Mouse (Mus musculus): Measurements from ENCODE around the gene Tcf12.

Gene Tcf12

DNA sequence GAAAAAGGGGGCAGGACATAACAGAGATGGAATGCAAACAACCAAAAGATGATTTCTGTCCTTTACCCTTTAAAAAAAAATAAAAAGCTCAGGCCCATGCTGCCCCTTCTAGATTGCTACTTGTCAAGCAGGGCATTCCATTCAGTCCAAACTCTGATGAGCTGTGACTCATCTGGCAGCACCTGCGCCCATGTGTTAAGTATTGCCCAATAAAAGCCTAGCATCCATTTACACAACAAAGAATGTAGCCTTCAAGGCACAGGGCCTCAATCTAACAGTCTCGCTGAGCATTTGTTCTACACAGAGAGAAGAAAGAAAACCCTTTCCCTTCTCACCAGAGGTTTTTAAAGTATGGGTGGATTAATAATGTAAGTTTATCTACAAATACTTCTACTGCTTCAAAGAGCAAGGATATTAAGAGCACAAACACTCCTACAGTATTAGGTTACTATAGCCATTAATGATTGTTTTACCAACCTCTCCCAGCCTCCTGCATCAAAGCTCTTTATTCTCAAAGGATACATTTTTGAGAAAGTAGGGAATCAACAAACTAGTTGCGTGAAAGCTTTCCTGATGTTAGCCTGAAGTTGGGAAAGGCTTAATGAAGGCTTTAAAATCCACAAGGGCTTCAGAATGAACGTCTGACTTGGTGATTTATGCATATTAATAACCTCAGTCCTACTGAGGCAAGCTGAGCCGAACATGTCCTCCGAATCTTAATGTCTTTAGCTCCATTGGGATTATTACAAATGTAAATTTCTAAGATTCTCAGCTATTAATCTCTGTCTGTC is 195.6 kb downstream of the Tcf12 start:
- no peak for DNase-seq (ENCODE audit: low spot score in 2 of 2)

DNA sequence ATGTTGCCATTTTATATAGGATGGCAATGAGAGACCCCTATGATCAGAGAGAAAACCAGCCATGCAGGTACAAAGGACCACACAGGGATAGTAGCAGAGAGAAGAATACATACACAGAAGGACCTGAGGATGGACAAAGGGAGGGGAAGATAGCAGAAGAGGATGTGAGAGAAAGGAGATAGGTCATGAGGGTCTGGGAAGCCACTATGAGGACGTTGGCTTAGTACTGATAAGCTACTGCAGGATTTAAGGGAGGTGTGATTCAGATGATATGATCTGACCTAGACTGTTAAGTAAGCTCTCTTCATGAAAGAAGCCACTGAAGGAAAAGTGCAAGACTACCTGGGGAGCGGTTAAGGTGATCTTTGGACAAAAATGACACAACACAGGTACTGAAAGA is 205.1 kb downstream of the Tcf12 start:
- DNase-seq (ENCODE audit: low spot score in 2 of 2), result no peak

DNA sequence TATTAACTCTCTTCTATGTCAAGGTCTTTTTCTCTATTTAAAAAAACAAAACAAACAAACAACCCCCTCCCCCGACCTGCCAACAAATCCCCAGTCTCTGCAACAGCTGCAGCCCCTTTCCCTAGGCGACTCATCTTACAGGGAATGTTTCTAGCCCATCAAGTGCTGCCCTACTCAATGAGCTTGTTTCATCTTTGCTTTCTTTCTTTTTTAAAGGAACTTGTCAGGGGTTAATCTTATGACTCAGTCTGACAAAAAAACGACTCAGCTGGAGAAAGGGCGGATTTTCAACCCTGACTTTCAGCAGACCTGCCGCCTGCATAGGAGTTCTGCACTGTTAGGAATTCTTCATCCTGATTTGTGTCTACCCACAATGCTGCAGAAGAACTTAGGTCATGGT is 212.8 kb downstream of the Tcf12 start:
- DNase-seq (ENCODE audit: low spot score in 2 of 2), result no peak

DNA sequence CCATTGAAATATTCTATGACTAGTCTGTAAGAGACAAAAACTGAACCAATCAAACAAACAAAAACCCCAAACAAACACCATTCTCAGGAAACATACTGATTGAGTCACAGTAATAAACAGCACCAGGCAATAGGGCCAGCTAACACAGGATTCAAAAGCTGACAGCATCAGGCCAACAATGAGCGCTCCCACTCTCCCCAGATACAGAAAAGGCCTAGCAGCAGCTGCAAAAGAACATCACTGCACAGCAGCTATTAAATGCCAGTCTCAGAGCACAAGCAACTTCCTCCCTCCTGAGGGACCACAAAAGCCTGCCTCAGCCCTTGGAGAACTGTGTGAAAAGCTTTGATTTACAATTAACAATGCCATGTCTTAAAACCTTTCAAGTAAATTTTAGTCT is 214.3 kb downstream of the Tcf12 start:
- no peak for DNase-seq (ENCODE audit: low spot score in 2 of 2)

DNA sequence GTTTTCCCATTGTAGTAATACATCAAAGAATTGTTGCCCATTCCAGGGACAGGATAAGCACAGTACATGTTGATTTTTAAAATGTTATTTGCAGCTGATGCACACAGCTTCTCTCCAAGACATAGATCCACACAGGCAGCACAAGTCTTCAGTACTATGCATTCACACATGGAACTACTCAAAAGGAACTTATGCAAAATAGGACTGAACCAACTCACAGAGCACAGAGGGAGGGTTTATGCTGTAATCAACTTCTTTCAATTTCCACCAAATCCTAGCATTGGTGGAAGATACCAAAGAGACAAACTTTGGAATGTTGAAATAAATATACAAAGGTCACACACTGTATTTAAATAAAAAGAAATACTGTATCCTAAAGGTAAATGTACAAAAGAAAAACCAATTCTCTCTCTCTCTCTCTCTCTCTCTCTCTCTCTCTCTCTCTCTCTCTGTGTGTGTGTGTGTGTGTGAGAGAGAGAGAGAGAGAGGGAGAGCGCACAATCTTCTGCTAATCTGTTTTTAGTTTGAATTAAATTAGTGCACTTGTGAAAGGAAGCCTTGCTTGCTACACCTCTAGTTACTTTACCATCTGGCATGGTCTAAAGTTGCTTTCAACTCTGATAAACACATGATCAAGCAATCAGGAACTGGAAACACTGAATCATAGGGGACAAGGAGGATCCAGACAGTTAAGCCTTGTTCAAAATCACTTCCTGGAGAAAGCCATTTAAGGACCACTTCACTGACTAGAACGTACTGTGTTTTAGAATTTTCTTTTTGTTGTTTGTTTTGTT is 215.5 kb downstream of the Tcf12 start:
- DNase-seq (ENCODE audit: low spot score in 2 of 2), result no peak

DNA sequence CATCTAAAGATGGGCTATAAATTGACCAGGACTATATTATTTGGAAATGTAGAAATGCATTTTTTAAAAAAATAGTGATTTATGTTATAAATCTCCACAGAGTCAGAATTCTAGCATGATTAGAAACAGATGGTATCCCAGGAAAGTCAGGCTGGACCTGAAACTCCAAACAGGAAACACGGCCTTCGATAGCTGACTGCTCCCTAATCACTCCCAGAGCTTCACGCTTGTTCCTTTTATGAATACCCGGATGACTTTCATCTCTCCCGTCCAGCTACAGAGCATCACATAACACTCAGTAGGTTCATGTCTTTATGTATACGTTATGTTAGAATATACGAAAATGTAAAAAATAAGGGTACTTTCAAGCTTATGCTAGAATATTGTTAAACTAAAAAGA is 216.4 kb downstream of the Tcf12 start:
- DNase-seq (ENCODE audit: low spot score in 2 of 2), result no peak

DNA sequence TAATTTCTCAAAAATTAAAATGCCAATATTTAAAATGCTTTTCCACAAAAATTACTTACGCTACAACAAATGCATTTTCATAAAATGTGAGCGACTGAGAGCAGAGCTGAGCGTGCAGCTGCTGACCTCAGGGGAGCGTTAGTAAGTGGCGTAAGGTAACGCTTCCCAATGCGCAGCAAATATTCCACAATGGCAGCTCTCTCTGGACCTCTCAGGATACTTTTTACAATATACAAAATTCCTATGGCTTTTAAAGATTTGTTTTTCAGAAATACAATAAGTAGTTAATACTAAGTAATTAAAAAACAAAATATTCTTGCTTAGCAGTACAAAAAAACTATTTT is 216.8 kb downstream of the Tcf12 start:
- no peak for DNase-seq (ENCODE audit: low spot score in 2 of 2)

DNA sequence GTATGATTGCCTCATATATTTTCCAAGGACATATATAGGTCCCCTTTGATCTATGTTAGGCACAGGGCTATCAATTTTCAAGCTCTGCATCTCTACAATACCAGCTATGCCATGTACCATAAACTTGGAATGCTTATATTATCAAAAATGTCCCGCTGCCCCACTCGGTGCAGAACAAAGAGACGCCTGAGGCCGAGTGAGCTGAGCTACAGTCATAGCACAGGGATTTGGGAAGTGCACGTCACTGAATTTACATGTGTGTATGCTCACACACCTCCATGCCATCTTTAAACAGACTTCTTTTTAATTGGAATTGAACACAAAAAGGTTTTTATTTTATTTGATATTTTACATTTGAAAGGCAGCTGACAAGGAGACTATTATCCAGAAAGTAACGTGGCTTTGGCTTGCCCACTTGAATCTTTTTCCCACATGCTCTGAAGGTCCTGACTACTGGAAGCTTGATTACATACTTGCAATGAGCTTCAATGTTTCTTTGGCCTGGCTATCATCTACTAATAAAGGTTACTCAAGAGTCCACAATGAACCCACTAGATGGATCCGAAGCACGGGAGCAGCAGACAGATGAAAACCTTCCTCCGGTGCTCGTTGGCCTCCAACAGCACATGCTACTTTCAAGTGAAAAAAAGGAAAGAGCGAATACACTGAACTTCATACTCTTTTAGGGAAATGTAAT is 217.3 kb downstream of the Tcf12 start:
- no peak for DNase-seq (ENCODE audit: low spot score in 2 of 2)

DNA sequence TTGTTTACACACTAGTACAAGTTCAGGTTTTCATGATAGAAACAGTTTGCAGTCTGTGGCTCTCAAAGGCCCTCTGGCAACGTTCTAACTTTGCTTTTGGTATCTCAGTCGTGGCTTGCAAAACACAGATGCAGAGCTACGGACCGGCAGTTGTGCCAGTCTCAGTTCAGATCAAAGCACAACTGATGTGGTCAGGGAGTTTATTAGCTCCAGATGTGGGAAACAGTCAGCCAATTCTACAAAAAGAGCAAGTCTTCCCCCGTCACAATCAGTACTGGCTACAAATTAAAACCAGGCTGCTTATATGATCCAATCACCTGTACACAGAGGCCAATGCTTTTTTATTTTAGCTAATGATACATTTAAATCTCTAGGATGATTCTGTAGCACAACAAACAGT is 223.2 kb downstream of the Tcf12 start:
- no peak for DNase-seq (ENCODE audit: low spot score in 2 of 2)

DNA sequence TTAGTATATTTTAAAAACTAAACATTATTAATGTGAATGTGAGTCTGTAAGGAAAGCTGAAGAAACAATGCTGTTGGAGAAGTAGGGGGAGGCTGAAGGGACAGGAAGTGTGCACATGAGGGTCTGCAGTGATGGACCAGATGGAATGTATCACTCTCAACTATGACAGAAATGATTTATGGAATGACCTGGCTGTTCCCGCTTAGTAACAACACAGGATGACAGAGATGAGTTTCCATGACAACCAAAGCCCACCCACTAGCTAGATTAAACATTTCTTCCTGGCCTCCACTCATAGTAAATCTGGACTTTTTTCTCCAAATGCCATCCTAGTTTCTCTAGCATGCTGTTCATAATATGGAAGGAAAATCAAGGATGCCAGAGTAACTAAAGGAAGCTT is 231.0 kb downstream of the Tcf12 start:
- DNase-seq (ENCODE audit: low spot score in 2 of 2), result no peak

DNA sequence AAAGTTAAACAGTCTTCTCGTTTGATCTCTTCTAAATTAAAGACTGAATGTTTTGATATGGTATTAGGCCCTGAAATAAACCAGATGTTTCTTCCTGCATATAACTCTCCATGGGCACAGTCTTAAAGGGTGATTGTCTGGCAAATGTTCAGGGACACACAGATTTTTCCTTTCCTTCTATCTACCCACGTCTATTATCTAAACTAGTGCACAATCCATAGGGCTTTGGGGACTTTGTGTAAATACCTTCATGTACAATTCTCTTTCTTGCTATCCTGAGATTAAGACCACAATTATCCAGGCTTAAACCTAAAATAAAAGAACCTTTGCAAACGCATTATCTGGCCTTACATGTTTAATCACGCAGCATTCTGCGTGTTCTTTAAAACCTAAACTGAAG is 231.7 kb downstream of the Tcf12 start:
- no peak for DNase-seq (ENCODE audit: low spot score in 2 of 2)

DNA sequence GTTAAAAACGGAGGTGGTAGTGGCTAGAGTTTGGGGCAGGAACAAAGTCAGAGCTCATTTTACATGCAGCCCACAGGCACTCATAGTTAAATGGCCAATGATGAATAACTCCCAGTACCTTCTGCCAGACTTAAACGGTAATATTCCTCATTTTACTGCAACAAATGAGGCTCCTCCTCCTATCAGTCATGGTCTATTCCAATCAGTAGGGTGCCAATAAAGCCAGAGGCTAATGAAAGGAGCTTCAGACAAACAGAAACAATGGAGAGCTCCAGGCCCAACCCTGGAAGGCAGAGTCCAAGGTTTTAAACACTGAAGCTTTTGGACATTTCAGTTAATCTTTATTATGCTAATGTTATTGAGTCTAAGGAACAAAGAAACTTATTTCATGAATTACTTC is 232.3 kb downstream of the Tcf12 start:
- DNase-seq (ENCODE audit: low spot score in 2 of 2), result no peak

DNA sequence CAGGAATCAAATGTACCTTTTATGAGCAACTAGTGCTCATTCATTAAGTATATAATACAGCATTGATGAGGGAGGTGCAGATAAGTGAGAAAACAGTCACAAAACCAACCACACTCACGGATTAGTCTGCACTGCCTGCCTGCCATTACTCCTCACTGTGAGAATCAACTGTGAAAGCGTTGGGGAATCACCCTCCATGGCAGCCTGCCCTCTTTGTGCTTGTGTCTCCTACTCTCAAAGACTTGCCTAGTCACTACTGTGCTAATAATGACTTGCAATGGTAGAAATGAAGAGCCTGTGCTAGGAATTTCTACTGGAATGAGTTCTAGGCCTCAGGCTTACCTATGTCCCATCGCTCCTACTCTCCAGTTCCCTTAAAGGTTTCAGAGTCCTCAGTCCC is 233.8 kb downstream of the Tcf12 start:
- no peak for DNase-seq (ENCODE audit: low spot score in 2 of 2)

DNA sequence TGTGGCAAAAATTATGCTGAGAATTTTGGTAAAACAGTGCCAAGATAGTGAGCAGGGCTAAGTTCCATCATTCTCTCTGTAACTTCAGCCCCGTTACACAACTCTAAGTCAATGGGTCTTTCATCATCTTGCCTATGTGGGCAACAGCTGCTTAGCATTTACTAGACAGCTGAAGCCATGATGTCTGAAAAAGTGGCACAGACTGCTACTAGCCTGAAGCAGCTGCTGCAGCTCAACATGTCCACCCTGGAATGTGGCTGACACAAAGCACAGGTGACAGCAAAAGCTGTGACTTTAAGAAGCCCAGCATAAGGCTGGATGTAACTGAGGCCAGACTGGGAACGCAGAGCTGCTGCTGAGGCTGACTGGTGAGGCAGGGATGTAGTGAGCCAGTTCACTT is 236.9 kb downstream of the Tcf12 start:
- no peak for DNase-seq (ENCODE audit: low spot score in 2 of 2)

DNA sequence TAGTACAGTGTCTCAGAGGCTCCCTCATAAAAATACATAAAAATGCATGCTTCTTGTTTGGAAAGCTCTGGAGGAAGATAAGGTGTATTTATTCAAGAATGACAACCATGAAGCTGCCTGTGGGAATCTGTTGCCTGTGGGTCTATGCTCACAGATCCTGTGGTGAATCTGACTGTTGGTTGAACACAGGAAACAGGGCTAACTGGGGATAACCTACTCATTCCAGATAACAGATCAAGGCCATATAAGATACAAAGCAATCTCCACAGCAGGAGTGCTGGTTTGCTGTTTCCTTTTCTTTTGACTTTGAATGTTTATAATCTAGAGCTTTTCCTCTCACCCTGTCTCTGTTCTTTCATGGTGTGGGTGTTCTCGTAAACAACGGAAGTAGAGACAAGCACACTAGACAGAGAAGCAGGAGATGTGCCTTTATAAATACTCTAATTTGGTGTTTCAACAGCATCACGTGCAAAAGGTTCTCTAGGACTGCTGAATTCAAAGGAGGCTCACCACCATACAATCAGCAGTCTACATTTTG is 237.6 kb downstream of the Tcf12 start:
- DNase-seq (ENCODE audit: low spot score in 2 of 2), result no peak

DNA sequence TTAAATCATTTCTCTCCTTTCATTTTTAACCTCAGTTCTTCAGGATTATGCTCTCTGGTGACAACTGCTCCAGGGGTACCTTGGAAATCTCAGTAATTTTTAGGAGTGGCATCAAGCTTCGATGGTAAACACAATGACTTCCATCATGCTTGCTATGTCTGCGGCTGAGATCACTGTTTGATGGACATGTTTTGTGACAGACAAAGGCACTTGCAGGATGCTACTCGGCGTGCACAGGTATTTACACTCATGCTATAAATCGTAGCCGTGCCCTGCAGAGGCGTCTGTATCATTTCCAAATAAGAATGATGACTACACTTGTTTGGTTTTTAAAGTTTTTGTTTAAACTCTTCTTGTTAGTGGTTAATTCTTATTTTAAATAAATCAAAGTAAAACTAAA is 248.3 kb downstream of the Tcf12 start:
- DNase-seq (ENCODE audit: low spot score in 2 of 2), result no peak

DNA sequence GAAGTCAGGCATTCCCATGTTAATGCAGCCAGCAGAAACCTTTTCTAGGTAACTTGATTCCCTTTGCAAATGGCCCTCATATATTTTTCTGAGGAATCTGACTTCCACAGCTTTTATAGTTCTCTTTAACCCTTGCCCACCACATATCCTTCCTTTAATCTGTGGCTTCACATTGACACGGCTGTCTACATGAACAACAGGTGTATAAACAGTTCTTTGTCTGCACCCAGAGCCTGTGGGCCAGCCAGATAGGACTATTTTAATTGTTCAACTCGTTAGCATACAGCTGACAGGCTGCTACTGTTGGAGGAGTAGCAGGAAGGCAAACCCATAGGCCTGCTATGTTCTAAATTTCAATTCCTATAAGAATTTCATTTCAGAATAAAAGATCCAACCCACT is 250.0 kb downstream of the Tcf12 start:
- no peak for DNase-seq (ENCODE audit: low spot score in 2 of 2)

DNA sequence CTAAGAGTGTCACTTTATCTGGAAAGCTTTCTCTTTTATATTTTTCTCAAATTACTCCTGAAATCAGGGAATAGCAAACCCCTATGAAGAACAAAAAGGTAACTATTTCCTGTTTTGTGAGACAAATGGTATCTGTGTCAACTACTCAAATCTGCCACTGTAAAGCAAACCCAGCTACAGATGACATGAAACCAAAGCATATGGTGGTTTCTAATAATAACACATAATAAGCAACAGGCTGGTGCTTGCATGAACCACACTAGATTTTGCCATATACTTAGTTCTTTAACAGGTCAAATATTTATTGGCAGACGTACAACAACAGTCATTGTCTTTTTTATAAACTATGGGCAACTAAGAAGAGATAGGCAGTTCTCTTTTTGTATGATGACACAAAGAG is 253.7 kb downstream of the Tcf12 start:
- no peak for DNase-seq (ENCODE audit: low spot score in 2 of 2)

DNA sequence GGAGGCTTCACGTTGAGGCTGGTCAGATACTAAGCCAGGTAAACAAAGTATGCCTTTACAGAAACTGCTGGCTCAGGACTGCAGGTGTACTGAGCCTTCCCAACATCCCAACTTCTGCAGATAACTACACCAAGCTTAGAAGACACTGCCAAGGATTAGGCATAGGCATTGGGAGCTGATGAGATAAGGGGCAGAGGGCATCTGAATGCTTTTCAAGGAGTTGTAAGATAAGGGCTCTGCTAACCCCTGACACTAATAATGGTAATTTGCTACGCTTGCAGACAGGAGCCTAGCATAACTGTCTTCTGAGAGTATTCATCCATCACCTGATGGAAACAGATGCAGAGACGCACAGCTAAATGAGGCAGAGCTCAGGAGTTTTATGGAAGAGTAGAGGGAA is 257.8 kb downstream of the Tcf12 start:
- no peak for DNase-seq (ENCODE audit: low spot score in 2 of 2)

DNA sequence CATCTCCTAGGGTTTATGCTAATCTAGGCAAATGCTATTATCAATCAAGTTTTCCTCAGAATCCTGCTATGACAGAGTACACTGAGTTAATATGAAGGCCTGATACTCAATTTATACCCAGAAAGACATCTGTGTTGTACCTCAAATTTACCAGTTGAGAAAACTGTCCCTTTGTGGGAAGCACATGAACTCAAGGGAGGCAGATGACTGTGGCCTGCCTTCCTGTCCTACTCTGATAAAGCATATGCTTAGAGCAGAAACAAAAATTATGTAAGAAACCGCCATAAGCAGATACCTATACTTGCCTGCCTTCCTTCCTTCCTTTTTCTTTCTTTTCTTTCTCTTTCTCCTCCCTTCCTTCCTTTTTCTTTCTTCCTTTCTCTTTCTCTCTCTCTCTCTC is 261.4 kb downstream of the Tcf12 start:
- no peak for DNase-seq (ENCODE audit: low spot score in 2 of 2)

DNA sequence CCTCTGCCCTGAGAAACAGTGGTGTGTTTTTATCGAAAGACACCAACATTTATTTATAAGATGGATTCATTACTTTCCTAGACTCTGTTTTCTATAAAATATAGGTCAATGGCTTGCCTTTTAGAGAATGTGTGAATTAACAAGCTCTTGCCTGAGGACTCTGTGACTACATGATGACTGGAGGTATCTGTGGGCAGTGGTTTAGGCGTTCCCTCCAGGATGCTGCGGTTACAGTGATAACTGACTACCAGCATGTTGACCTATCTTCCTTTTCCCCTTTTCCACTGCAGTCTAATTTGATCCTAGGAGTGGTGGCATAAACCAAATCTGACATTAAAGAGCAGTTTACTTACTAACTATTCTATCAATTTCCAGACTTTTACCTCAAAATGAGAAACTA is 263.3 kb downstream of the Tcf12 start:
- no peak for DNase-seq (ENCODE audit: low spot score in 2 of 2)

DNA sequence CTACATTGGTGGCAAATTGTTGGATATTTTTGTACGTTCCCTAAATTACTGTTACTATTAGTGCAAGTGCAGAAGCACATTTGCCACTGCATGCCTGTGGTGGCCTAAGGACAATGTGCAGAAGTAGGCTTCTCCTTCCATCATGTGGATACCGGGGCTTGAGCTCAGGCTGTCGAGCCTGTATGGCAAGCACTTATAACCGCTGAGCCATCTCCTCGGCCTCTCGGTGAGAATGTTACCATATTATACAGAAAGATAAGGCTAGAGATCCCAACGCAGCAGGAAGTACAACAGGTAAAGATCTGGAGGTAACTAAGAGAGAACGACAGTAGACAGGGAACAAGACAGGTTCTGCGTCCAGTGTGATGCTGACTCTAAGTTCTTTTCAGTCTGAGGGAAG is 263.8 kb downstream of the Tcf12 start:
- DNase-seq (ENCODE audit: low spot score in 2 of 2), result no peak

DNA sequence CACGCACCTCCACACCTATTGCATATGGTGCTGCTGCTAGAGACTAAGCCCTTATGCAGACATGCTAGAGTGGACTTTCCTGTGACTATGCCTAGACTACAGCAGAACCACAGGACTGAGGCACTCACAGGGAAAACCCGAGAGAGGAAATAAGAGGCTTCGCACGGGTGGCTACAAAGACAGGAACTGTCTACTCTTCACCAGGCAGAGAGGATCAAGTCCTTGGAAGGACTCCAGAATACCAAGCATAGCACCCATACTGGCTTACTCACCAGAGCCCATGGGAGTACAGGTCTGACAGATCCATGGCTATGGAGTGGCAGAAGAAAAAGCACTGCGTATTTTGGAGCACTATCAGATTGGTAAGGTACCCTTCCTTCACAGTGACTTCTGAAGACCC is 269.8 kb downstream of the Tcf12 start:
- DNase-seq (ENCODE audit: low spot score in 2 of 2), result no peak
